Mouse (Mus musculus) lung, postnatal 0 days (tissue): ENCODE measurements around the gene Parg. TPM values are rescaled to one million over a fixed set of nuclear protein-coding genes. Genes with fewer than 3 reads are reported as not detected.

ENCODE experiments used
- ATAC-seq: fragments of 200-750 bp; cut with Nextera tagmentation; 2 replicates; pipeline ENCODE4 v1.8.0; 2017; ENCODE audit warnings: moderate library complexity
- DNase-seq: peaks from one replicate; pipeline ENCODE4 v3.0.0-alpha.2; 2016; ENCODE audit warnings: low spot score
- H3K27ac ChIP-seq: fragments of 300-500 bp; sonication (generic); 2 replicates; pipeline ENCODE4 v1.5.1; 2014; ENCODE audit warnings: antibody characterized with exemption, mild to moderate bottlenecking, low read length, mixed read lengths
- H3K27me3 ChIP-seq: fragments of 300-500 bp; sonication (generic); replicated peaks from 2 replicates; pipeline ENCODE4 v1.6.1; 2014; ENCODE audit warnings: low read length, mixed read lengths; ENCODE audit not compliant: insufficient read depth
- H3K36me3 ChIP-seq: fragments of 300-500 bp; sonication (generic); 2 replicates; pipeline ENCODE4 v1.6.1; 2014; ENCODE audit warnings: low read length, mixed read lengths; ENCODE audit not compliant: insufficient read depth
- H3K4me1 ChIP-seq: fragments of 300-500 bp; sonication (generic); 2 replicates; pipeline ENCODE4 v1.6.1; 2014; ENCODE audit warnings: antibody characterized with exemption, low read depth, low read length, mixed read lengths; ENCODE audit not compliant: insufficient read depth
- H3K4me2 ChIP-seq: fragments of 300-500 bp; sonication (generic); replicated peaks from 2 replicates; pipeline ENCODE4 v1.6.1; 2014; ENCODE audit warnings: low read depth, mild to moderate bottlenecking, low read length, moderate library complexity, mixed read lengths
- H3K4me3 ChIP-seq: fragments of 300-500 bp; sonication (generic); 2 replicates; pipeline ENCODE4 v1.5.1; 2014; ENCODE audit warnings: low read depth, low read length
- H3K9ac ChIP-seq: fragments of 300-500 bp; sonication (generic); replicated peaks from 2 replicates; pipeline ENCODE4 v1.6.1; 2014; ENCODE audit warnings: low read depth, mild to moderate bottlenecking
- H3K9me3 ChIP-seq: fragments of 300-500 bp; sonication (generic); 2 replicates; pipeline ENCODE4 v1.6.1; 2016; ENCODE audit warnings: low read length, mixed read lengths
- CTCF ChIP-seq: IDR thresholded peaks from 2 replicates; pipeline ENCODE4 v1.5.1; 2016; ENCODE audit warnings: antibody characterized with exemption, mild to moderate bottlenecking
- EP300 ChIP-seq: IDR thresholded peaks from 2 replicates; pipeline ENCODE4 v1.6.1; 2016; ENCODE audit warnings: antibody characterized with exemption, mild to moderate bottlenecking, control low read depth
- WGBS: fragments of 180-500 bp; shearing (Covaris S2); extraction: QIAGEN DNeasy Blood & Tissue Kit; methylation state at CpG from one replicate; pipeline ENCODE4 v1.1.7; 2014; 5-methylcytosine and 5-hydroxymethylcytosine counted together
- polyA plus RNA-seq: library from polyadenylated mRNA; unstranded; fragments of >200 nt; fragmentation: Nextera tagmentation; extraction: Ambion mirVana; gene quantifications from 2 replicates; pipeline ENCODE4 v1.2.1, GENCODE M21; 2015

Parg gene
- 16.5 and 20.2 TPM in 2 replicates for polyA plus RNA-seq

DNA sequence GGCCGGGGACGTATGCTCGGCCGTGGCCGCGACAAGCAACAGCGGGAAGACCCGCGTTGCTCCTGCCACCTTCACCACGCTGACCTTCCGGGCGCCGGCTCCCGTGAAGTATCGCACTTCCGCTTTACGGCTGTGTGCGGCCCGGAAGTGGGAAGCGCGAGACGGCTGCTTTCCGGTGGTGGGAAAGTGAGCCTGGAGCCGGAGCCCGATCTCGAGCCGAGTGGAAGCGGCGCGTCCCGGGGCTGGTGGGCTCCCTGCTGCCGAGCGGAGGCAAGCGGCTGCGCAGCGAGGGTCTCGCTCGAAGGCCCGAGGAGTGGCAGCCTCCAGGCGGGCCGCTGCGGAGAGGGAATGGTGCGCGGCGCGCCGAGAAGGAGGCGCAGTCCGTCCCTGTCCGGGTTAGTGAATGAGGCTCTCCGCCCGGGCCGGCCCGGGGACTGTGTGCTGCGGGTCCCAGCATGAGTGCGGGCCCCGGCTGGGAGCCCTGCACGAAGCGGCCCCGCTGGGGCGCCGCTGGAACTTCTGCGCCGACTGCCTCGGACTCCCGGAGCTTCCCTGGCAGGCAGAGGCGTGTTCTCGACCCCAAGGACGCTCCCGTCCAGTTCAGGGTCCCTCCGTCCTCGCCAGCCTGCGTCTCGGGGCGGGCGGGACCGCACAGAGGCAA lies at the start of gene Parg, which contains the start of gene Timm23:
TSS of gene Parg (plus strand) at position 159 of the 661 bp plus-strand sequence.
TSS of gene Timm23 (minus strand) at position 108 of the 661 bp plus-strand sequence.
- Histone ChIP-seq H3K27me3 (no peaks in the 10 kb centered on the region), H3K4me3 (peak within 1 kb of the TSS; percentile 99), H3K9ac (peak within 1 kb of the TSS; percentile 89), H3K36me3 (peaks cover 11% of the 10 kb centered on the region; the same call in 1 of the 2 replicates), H3K27ac (peak within 1 kb of the TSS; percentile 81), H3K4me1 (peaks cover 19% of the 10 kb centered on the region; the same call in 1 of the 2 replicates), H3K4me2 (peak within 1 kb of the TSS; percentile 92), H3K9me3 (no peaks in the 10 kb centered on the region)
- 2% methylated on average over 61 of the region's 77 CpGs for WGBS
- TF ChIP-seq CTCF: no peak
- DNase-seq (peak; percentile 95), ATAC-seq (peak; percentile 97)

- ATAC-seq (no peak), DNase-seq (no peak)
- H3K27me3 ChIP-seq: peaks cover 3% of the 10 kb centered on the region; the same call in 1 of the 2 replicates
- no peaks in the 10 kb centered on the region for H3K4me1 ChIP-seq
- no peak overlapping the region for H3K4me3 ChIP-seq
- no peak overlapping the region for H3K4me2 ChIP-seq
- TF ChIP-seq EP300: no peak
- TF ChIP-seq CTCF: no peak
- H3K27ac ChIP-seq: no peak overlapping the region
- no peaks in the 10 kb centered on the region for H3K9me3 ChIP-seq
- H3K36me3 ChIP-seq: no peaks in the 10 kb centered on the region
- WGBS: 89% methylated on average over 18 of the region's 18 CpGs
- no peak overlapping the region for H3K9ac ChIP-seq
Measured at GRCm38 (mm10) chr14:32152243-32152965, 49.3 kb upstream of the Parg start.

DNA sequence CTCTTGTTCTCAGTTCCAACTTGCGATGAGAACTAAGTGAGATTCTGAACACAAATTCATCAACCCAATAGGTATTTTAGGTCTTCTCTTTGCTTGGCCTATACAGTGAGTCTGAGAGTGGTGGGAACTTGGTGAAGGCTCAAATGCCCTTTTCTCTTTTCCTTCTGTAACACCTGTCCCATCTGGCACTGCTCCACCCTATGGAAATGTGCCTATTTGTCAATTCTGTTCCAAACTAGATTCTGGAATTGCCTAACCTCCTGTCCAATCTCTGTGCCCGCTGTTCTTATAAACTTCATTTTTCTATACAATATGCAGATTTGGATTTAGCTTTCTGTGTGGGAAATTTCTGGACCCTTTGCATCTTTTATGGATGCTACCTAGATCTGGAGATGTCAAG lies 48.6 kb upstream of the Parg start:
- peaks cover 3% of the 10 kb centered on the region; the same call in 1 of the 2 replicates for H3K27me3 ChIP-seq
- no peak overlapping the region for H3K27ac ChIP-seq
- H3K4me3 ChIP-seq: no peak overlapping the region
- H3K4me1 ChIP-seq: no peaks in the 10 kb centered on the region
- no peaks in the 10 kb centered on the region for H3K9me3 ChIP-seq
- 93% methylated on average over 2 of the region's 2 CpGs for WGBS
- no peak overlapping the region for H3K9ac ChIP-seq
- ATAC-seq (no peak), DNase-seq (no peak)
- TF ChIP-seq EP300 (no peak), CTCF (no peak)
- no peaks in the 10 kb centered on the region for H3K36me3 ChIP-seq
- H3K4me2 ChIP-seq: no peak overlapping the region

DNA sequence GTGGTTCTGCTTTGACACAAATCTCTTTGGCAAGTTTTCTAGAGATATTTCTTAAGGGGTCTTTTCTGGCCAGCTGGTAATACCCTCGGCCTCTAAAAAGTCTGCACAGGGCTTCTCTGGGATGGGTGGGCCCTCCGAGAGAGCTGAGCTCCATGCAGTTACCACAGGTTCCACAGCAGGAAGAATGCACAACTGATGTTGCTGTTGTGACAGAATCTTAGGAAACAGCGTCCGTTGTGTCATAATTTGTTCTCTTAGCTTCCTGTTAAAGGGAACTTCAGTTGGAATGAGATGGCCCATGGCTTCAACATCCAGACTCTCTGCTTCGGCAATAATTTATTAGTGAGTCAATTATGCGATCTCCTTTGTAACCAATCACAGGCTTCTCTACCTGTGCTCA lies 47.0 kb upstream of the Parg start:
- TF ChIP-seq EP300: no peak
- TF ChIP-seq CTCF: no peak
- 80% methylated on average over 6 of the region's 6 CpGs for WGBS
- no peaks in the 10 kb centered on the region for H3K9me3 ChIP-seq
- H3K4me3 ChIP-seq: no peak overlapping the region
- H3K36me3 ChIP-seq: no peaks in the 10 kb centered on the region
- no peak for ATAC-seq
- no peak overlapping the region for H3K4me2 ChIP-seq
- no peaks in the 10 kb centered on the region for H3K4me1 ChIP-seq
- DNase-seq: no peak
- H3K9ac ChIP-seq: no peak overlapping the region
- no peak overlapping the region for H3K27ac ChIP-seq
- H3K27me3 ChIP-seq: peaks cover 3% of the 10 kb centered on the region; the same call in 1 of the 2 replicates

GRCm38 (mm10) chr14:32159150-32159670 lies 42.5 kb upstream of the Parg start:
- Histone ChIP-seq H3K27ac (peak overlapping the region; percentile 5; the same call in 1 of the 2 replicates), H3K4me2 (peak overlapping the region; percentile 47), H3K9me3 (no peaks in the 10 kb centered on the region), H3K4me3 (peak overlapping the region; percentile 81), H3K36me3 (no peaks in the 10 kb centered on the region), H3K9ac (no peak overlapping the region), H3K27me3 (no peaks in the 10 kb centered on the region), H3K4me1 (peaks cover 23% of the 10 kb centered on the region)
- DNase-seq: peak; percentile 40
- ATAC-seq: peak; percentile 38
- WGBS: 18% methylated on average over 4 of the region's 4 CpGs
- TF ChIP-seq CTCF (no peak; the same call in 1 of the 2 replicates), EP300 (no peak)

GRCm38 (mm10) chr14:32159690-32160246 lies 42.0 kb upstream of the Parg start, which contains the start of gene Ncoa4:
Gene Ncoa4 (plus strand): TSS chr14:32159865.
- ATAC-seq: peak; percentile 98
- DNase-seq: peak; percentile 99
- H3K4me1 ChIP-seq: peaks cover 25% of the 10 kb centered on the region
- peak within 1 kb of the TSS; percentile 77 for H3K4me2 ChIP-seq
- peak within 1 kb of the TSS; percentile 81 for H3K4me3 ChIP-seq
- H3K9me3 ChIP-seq: no peaks in the 10 kb centered on the region
- peak within 1 kb of the TSS; percentile 94 for H3K9ac ChIP-seq
- under 1% methylated on average over 40 of the region's 40 CpGs for WGBS
- TF ChIP-seq CTCF: peak; percentile 8
- TF ChIP-seq EP300: peak; percentile 82
- no peaks in the 10 kb centered on the region for H3K36me3 ChIP-seq
- H3K27ac ChIP-seq: peak within 1 kb of the TSS; percentile 81
- H3K27me3 ChIP-seq: no peaks in the 10 kb centered on the region
